Mouse (Mus musculus) gastrocnemius, adult 8-10 months (tissue): ENCODE measurements around the gene Creb3. TPM values are rescaled to one million over a fixed set of nuclear protein-coding genes. Genes with fewer than 3 reads are reported as not detected.
"Not testable (repeated sequence)": the region's sequence is repeated elsewhere in the genome, so short reads cannot be mapped to it uniquely, and the experiment has no call there.

ENCODE experiments used
- DNase-seq, 2 experiments: peaks; one replicate each; pipeline ENCODE4 v3.0.0; 2022; ENCODE audit warnings: low spot score in 2 of 2
- total RNA-seq, 4 experiments: library from RNA; stranded (reverse); gene quantifications; 2 replicates each; pipeline ENCODE4 v1.2.4; 2022

Creb3 gene
- 10 to 100 TPM; 36.3 to 47.6 (median 41.3) TPM for total RNA-seq

DNA sequence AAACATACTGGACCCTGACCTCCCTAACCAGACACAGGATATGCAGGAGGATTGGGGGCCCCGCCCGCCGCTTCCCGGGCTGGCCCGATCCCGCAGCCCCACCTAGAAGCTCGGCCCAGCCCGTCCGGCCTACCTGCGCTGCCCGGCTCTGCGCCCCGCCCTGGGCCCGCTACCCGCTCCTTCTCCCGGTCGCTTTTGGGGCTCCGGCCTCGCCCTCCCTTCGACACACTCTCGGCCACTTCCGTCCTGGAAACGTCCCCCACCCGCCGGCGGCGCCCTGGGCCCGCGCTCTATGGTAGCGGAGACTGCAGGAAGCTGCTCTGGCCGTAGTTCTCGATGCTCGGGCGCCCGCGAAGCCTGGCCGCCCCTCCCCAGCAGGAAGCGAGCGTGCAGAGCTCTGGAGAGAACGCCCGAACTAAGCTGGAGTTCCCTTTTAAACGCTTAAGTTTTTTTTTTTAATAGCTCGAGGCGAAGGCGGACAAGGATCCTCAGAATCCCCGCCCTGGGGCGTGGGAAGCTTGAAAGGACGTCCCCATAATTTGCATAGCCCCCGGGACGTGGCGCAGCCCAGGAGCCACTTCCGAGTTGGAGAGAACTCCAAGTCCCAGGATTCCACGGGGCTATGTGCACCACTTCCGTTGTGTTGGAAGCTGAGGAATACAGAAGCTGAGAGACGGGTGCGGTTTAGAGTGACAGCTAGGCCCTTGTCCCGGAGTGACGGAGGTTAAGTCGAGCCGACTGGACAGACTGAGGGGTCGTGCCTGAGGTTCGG is at the start of gene Creb3, which contains the start of gene Tln1:
Gene Creb3 (plus strand): TSS at position 336 of the 772 bp plus-strand sequence.
Gene Tln1 (minus strand): TSS at position 695 of the 772 bp plus-strand sequence.
- peak; percentile 91 for DNase-seq

DNA sequence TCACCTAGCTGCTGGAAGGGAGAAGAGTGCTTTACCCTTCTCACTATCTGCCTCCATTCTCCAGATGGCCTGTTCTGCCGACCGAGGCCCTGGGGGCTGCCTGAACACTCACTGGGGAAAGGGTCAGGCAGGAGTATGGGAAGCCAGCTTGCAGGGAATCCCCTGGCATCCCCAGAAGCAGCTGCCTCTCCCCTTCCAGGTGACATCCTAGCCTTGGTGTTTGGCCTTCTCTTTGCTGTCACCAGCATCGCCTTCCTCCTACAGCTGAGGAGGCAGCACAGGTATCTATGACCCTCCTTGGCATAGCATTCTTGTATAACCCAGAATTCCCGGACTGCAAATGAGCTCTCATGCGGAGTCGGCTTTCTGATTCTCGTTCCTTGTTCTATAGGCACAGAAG is 49.5 kb upstream of the Creb3 start:
- no peak for DNase-seq

DNA sequence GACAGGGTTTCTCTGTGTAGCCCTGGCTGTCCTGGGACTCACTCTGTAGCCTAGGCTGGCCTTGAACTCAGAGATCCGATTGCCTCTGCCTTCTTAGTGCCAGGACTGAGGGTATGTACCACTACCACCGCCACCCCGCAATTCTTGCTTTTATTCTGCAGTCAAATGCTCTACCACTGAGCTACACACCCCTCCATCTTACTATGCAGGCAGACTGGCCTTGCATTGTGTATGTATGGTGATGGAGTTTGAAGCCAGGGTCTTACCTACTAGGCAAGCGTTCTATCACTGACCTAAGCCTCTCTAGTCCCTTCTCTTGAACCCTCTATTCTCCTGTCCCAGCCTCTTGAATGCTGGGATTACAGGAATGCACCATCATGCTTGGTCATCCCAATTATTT is 48.8 kb upstream of the Creb3 start:
- no peak for DNase-seq

DNA sequence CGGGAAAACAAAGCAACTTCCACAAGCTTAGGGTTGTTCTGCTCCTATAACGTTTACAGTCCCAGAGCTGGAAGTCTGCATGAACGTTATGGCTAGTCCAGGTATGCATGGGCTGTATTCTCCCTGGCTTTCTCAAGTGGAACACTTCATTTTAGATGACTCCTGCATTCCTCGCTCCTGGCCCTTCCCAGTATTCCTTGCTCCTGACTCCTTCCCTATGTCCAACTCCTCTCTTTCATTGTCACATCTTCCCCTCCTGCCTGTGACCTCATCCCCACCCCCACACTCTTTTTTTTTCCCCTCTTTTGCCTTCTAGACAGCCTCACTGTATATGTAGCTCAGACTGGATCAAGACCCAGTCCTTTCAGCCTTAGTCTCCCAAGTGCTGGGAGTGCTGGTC is 48.3 kb upstream of the Creb3 start:
- no peak for DNase-seq

DNA sequence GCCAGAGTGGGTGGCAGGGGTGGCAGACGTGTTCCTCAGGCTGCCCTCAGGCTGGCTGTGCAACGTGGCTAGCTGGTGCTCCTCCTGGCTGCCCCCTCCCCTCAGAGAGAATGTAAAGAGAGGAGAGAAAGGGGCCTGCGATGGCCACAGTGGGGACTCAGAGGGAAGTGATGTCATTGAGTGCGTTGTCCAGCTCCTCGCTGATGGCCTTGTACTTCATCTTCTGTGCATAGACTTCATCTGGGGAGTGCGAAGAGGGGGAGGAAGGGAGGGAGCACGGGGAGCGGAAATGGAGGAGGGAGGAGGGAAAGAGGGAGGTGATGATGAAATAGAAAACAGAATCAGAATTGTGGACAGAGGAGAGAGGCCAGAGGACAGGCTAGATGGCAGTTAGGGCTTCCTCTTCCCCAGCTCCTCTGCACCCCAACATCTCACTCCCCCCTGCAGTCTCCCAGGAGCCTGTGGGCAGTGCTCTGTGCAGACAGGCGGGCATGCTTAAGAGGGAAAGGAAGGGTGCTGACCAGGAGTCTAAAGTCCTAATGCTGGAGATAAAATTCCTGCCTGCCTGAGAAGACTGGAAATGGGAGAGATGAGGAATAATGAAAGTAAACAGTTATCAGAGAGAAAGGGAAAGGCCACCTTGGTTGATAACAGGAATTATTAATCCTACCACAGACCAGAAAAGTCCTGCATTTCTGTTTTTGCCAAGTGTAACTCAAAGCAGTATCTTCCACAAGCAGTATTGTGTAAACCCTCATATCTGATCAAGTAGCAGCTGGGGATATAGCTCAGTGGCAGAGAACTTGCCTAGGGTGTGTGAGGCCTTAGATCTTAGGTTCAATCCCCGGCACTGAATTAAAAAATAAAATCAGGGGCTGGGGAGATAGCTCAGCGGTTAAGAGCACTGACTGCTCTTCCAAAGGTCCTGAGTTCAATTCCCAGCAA is 46.1 kb upstream of the Creb3 start:
- DNase-seq = no peak

DNA sequence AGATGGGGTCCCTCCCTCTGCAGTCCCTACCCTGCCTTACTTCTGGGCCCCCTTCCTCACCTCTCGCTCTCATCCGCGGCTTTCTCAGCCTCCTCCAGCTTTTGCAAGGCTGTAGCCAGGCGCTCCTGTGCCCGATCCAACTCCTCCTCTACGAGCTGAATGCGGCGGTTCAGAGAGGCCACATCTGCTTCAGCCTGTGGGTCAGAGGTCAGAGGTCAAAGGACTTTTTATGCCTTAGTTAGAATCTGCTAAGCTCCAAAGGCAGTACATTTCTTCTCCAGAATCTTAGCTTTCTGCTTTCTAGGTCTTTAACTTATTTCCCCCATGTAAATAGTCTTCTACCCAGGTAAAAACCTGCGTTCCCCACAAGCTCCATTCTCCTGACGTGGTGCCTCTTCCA is 42.6 kb upstream of the Creb3 start:
- DNase-seq = no peak

DNA sequence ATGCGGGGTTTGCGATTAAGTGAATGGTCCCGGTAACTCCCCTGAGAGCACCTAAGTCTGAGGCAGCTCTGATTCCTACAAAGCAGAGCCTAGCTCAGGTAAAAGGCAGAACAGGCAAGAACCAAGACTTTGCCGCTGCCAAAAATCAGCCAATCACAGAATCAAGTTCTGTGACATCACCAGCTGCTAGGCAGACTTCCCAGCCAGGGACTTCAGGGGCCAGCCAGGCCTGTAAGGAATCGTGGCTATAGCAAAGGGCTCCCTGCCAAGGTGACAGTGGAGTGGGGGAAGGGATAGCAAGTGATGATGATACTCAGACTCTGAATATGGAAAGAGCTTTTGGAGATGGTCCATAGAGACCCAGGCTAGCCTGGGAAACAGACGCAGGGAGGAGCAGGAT is 42.2 kb upstream of the Creb3 start:
- peak; percentile 79 to 82 for DNase-seq

DNA sequence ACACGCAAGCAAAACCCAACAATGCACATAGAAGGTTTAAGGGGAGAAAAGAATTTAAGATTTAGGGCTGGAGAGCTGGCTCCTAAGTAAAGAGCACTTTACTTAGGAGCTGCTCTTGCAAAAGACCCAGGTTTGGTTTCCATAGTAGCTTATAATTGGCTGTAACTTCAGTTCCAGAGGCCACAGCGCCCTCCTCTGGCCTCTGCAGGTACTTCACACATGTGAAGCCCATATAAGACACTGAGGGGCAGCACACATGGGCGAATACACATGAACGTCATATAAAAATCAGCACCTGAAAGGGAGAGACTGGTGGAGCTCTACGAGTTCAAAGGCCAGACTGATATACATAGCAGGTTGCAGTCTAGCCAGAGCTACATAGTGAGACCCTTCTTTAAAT is 34.3 kb upstream of the Creb3 start:
- DNase-seq = no peak

DNA sequence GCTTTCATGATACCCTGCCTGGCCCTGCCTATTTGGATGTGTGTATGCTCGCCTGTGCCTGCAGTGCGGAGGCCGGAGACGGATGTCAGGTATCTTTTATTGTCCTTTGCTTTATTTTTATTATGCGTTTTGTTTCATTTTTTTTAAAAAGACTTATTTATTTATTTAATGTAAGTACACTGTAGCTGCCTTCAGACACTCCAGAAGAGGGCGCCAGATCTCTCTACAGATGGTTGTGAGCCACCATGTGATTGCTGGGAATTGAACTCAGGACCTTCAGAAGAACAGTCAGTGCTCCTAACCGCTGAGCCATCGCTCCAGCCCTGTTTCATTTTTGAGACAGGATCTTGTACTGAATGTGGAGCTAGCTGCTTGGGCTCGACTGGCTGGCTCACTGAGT is 33.6 kb upstream of the Creb3 start:
- DNase-seq = no peak

DNA sequence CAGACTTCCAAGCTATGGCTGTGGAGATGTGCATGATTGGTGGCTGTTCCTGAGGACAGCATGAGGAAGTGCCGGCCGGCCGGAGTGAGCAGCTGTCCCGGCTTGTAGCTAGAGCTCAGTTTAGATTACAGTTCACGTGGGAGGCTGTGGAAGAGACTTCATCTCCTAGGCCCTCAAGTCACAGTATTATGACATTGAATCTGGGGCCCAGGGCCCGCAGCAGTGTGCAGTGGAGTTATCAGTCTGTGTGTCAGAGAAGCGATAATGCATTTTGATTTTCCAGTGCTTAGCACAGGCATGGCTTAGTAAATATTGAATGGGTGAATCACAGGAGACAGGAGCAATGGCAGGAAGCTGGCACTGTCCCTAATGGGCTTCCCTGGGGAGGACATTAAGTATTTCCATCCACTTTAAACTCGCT is 32.0 kb upstream of the Creb3 start:
- DNase-seq = peak in 1 of 2 experiments; percentile 43

DNA sequence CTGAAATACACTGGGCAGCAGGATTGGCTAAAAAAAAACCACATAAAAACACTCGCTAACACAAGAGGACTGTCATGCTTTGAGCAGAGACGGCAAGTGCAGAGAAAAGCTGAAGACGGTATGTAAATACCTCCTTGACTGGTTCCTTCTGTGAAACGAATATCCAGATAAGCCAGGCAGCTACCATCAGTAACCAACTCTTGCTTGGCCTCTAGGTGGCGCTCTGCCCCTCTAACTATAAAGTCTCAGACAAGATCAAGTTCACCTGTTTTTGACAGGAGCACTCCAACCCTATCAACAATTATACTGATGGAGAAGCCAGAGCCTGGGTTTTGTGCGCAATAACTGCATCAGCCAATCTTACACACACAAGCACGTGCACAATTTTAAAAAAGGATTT is 31.6 kb upstream of the Creb3 start:
- DNase-seq = peak; percentile 65

DNA sequence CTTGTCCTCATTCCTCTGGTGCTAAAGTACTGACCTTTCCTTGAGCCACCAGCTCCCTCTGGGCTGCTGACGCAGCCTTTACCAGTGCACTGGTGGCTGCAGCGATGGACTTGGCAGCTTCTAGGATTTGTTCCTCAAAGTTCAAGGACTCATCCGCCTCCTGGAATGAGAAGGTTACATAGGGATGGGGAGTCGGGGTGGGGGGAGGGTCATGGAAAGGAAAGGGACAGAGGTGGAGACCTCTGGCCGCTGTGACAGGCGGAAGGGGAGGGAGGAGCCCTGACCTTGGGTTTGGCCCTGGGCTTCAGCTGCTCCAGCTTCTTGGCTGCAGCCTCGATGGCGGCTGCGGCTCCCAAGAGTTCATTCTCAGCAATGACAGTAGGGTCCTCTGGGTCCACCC is 28.9 kb upstream of the Creb3 start:
- DNase-seq = no peak

DNA sequence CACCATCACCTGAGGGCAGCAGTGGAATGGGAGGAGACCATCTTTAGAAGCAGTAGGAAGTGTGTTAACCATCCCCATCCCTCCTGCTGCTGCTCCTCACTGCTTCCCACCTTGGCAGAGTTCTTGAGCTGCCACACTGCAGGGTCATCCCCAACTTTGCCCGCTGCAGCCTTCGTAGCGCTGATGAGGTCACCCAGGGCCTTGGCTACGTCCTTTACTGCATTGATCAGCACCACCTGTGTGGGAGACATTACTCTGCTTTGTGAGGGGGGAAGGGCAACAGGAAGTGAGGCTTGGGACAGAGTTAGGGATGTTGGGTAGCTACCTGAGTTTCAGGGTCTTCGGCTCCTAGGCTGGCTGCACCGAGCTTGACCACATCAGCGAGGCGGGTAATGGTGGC is 26.5 kb upstream of the Creb3 start:
- no peak for DNase-seq

DNA sequence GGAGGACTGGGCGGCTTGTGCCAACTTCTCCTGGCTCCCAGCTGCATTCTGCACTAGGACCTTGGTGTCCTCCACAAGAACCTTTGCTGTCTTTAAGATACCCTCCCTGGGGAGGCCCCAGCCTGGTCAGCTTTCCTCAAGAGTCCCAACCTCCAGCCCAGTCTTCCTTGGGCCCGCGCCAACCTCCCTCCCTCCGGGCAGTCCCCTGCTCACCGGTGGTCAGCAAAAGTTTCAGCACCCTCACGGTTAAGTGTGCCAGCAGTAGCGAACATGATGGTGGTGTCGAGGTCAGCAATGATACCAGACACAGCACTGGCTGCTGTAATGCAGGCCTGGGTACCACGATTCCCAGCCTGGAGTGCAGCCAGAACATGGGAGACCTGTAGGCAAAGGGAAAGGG is 26.1 kb upstream of the Creb3 start:
- no peak for DNase-seq

DNA sequence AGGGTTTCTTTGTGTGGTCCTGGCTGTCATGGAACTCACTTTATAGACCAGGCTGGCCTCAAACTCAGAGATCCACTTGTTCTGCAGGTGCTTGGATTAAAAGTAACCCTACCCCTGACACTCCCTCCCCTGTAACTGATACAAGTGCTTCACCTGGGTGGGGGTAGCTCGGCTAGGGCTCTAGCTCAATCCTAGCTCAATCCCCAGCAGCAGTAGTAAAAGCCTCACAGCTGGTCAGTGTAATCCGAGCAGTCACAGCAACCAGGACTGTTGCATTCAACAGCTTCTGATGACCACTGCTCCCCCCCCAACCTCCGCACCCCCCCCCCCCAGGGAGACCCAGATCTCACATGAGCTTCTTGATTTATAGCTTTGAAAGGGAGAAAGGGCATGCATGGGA is 20.1 kb upstream of the Creb3 start:
- no peak for DNase-seq

DNA sequence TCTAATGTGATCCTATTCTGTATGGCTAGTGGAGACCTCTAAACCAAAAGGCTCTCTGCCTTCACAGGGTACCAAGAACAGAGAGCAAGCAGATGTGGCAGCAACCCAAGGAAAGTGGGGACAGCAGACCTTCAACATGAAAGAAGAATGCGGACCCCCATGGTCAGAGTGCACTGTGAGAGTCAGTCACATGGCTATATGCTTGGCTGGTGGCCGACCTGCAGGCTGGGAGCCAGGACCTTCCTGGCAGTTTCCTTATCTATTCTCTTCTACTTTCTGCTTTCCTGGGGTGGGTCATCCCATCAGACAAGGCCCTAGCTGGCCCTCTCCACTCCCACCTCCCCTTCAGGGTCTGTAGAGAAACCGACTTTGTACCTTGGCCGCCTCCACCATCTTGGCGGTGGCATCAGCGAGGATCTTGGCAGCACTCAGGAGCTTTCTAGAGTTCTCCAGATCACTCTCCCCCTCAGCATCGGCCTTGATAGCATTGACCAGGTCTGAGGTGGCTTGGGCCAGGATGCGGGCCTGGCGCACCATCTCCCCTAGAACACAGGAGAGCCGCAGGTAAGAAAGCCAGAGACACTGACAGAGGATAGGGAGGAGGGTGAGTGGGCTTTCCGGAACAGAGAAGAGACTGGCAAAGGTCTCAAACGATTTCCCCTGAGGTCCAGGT is 15.6 kb upstream of the Creb3 start:
- DNase-seq = no peak

DNA sequence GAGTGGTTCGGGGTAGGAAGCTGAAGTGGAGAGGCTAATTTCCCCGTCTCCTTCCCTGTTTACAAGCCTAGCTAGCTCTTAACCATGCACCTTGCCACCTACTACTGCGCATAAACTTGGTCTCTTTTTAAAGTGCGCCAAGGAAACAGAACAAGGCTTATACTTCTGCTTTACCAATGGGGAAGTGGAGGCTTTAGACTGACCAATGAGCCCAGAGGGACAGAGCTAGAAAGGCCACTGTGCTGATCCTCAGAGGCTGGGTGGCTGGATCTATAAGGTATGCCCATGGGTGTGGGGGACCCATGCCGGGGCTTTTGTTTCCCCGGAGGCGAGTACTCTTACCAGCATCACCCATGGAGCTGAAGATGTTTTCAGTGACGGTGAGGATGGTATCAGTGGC is 15.0 kb upstream of the Creb3 start:
- no peak for DNase-seq

DNA sequence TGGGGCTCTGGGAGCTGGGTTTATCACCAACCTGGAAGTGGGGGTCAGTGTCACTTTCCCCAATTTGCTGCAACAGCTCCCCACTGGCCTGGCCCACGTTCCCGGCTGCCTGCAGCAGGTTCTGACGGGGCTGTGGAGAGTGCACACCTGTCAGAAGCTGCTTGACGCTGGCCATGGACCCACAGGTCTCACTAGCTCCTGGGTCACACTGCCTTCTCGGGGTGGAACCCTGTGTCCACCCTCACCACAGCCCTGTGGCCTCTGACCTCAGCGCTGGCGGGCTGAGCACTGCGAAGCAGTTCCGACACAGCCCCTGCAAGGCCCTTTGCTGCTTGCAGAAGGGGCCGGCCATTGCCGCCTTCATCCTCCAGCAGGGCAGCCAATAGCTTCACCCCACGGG is 13.1 kb upstream of the Creb3 start:
- no peak for DNase-seq

DNA sequence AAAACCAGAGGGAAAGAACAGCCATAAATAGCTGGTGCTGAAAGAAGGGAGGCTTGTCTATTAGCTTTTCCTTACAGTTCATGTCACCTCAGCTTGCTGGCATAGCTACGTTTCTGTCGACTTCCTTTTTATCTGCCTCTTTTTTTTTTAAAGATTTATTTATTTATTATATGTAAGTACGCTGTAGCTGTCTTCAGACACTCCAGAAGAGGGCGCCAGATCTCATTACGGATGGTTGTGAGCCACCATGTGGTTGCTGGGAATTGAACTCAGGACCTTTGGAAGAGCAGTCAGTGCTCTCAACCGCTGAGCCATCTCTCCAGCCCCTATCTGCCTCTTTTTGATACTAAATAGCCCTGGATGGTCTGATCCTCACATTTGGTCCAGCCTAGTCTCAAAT is 10.3 kb upstream of the Creb3 start:
- not testable (repeated sequence) for DNase-seq

DNA sequence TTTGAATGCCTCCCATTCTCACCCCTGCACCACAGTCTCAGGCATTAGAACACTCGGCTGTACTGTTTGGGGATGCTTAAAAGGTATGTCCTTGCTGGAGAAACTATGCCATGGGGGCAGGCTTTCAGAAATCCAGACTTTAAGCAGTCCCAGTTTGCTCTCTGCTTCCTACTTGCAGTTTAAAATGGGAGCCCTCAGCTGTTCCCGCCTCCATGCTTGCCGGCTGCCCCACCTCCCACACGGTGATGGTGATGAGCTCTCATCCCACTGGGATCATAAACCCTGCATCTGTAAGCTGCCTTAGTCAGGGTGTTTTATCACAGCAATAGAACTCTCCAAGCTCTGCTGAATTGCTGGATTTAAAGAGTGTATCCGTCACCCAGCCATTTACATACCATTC is 9.7 kb upstream of the Creb3 start:
- no peak for DNase-seq

DNA sequence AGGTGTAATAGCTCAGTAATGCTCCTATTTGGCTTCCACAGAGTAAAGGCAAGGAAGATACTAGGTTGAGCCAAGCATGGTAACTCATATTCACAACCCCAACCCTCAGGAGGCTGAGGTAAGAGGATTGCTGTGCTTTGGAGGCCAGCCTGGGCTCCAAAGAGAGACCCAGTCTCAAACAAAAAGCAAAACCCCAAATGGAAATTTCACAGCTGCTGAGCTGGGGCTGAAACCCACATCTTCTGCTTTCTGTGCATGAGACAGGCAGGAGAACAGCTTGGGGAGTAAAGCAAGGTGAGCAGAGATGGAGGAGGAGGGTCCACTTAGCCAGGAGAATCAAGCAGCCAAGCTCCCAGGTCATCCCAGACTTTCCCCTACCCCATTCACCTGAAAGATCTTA is 8.2 kb upstream of the Creb3 start:
- DNase-seq = no peak

DNA sequence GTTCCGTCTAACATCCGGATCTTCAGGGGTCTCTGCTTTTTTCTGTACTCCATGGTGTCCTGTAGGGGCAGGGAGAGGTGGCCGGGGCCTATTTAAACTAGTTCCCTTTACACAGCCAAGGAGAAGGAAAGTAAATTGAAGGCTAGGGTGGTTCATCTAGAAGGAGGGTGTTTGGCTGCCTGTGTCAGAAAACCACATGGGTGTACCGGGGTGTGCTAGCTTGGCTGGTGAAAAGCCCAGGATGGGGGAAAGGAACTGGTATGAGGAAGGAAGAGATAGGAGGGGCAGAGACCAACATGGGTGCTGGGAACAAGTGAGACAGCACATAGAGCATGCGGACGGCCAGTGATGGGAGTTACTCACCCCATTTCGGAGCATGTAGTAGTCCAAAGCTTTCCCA is 6.2 kb upstream of the Creb3 start:
- DNase-seq = no peak
